8 mouse cellular contexts compared by ENCODE assay signal in genomic region chr5:30587681-30588300, GRCm38 (mm10). TPM values are rescaled to one million over a fixed set of nuclear protein-coding genes. Genes with fewer than 3 reads are reported as not detected.
DNase-seq lines count a peak whose midpoint lies in the region; ATAC-seq and TF ChIP-seq lines count a peak whose summit lies in the region.

Kcnk3 (plus strand) TSS chr5:30588170.

- ATAC-seq in G1E (ENCODE audit: extremely low read depth, insufficient number of reproducible peaks, low FRiP score, poor library complexity, severe bottlenecking), result no peak
- peak; percentile 78 for ATAC-seq in heart, postnatal 0 days (ENCODE audit: insufficient read depth, low read depth)
- ATAC-seq in lung, embryonic 16.5 days (ENCODE audit: low read depth), result peak; percentile 84
- no peak for ATAC-seq in inflammation-experienced regulatory T-cells, adult 6 months

- H3K27ac ChIP-seq in forebrain, embryonic 10.5 days, result 0 out of 2 replicates have a peak within 1 kb of the TSS, but pooled peaks have one; percentile 17
- H3K27ac ChIP-seq in heart, postnatal 0 days (ENCODE audit: low read depth), result peak within 1 kb of the TSS; percentile 89
- H3K27ac ChIP-seq in lung, embryonic 16.5 days (ENCODE audit: low read length), result peak within 1 kb of the TSS; percentile 62

- H3K36me3 ChIP-seq in G1E (replicated peaks), result no peaks in the 10 kb centered on the region
- H3K36me3 ChIP-seq in forebrain, embryonic 10.5 days (replicated peaks), result no peaks in the 10 kb centered on the region
- no peaks in the 10 kb centered on the region for H3K36me3 ChIP-seq in heart, postnatal 0 days (replicated peaks; ENCODE audit: control insufficient read depth, insufficient read depth, low read length)
- no peaks in the 10 kb centered on the region for H3K36me3 ChIP-seq in lung, embryonic 16.5 days (ENCODE audit: control insufficient read depth, insufficient read depth, low read length)

- WGBS in forebrain, embryonic 10.5 days, result under 1% methylated on average over 47 of the region's 54 CpGs
- WGBS in heart, postnatal 0 days, result 0% methylated on average over 12 of the region's 54 CpGs
- WGBS in lung, embryonic 16.5 days, result 0% methylated on average over 11 of the region's 54 CpGs

- H3K4me1 ChIP-seq in G1E (ENCODE audit: insufficient read depth, low read depth, low read length), result no peaks in the 10 kb centered on the region
- H3K4me1 ChIP-seq in forebrain, embryonic 10.5 days, result peaks cover 23% of the 10 kb centered on the region
- peaks cover 46% of the 10 kb centered on the region for H3K4me1 ChIP-seq in heart, postnatal 0 days (ENCODE audit: control insufficient read depth, insufficient read depth)
- H3K4me1 ChIP-seq in lung, embryonic 16.5 days (replicated peaks; ENCODE audit: control insufficient read depth, insufficient read depth, low read length), result peaks cover 22% of the 10 kb centered on the region

- H3K9ac ChIP-seq in heart, postnatal 0 days (replicated peaks; ENCODE audit: low read depth, low read length), result peak within 1 kb of the TSS; percentile 50
- peak within 1 kb of the TSS; percentile 67 for H3K9ac ChIP-seq in lung, embryonic 16.5 days (ENCODE audit: low read length)

- peak within 1 kb of the TSS; percentile 86 for H3K4me2 ChIP-seq in heart, postnatal 0 days (ENCODE audit: low read depth, low read length)
- H3K4me2 ChIP-seq in lung, embryonic 16.5 days (ENCODE audit: low read depth, low read length), result peak within 1 kb of the TSS; percentile 83

- DNase-seq in G1E (ENCODE audit: low spot score), result no peak
- peak; percentile 60 to 82 for DNase-seq in adrenal gland, postnatal 4 days (ENCODE audit: low spot score in 2 of 2)
- peak; percentile 42 for DNase-seq in forebrain, embryonic 10.5 days (ENCODE audit: extremely low spot score, low spot score)
- DNase-seq in heart, postnatal 0 days (ENCODE audit: low spot score), result peak; percentile 63
- peak; percentile 66 to 88 for DNase-seq in kidney, postnatal 36 days
- peak; percentile 18 for DNase-seq in retina, embryonic 14.5 days (ENCODE audit: low spot score)

- peaks cover 3% of the 10 kb centered on the region; the same call in 1 of the 2 replicates for H3K9me3 ChIP-seq in G1E (replicated peaks)
- no peaks in the 10 kb centered on the region for H3K9me3 ChIP-seq in forebrain, embryonic 10.5 days
- H3K9me3 ChIP-seq in heart, postnatal 0 days (replicated peaks; ENCODE audit: control insufficient read depth, low read length), result no peaks in the 10 kb centered on the region
- no peaks in the 10 kb centered on the region for H3K9me3 ChIP-seq in lung, embryonic 16.5 days (ENCODE audit: control insufficient read depth, low read length)

- TF ChIP-seq EP300 in heart, postnatal 0 days (IDR thresholded peaks at IDR 0.05; ENCODE audit: low read depth), result no peak

- H3K27me3 ChIP-seq in G1E (ENCODE audit: insufficient read depth, low read length), result peaks cover 7% of the 10 kb centered on the region
- H3K27me3 ChIP-seq in forebrain, embryonic 10.5 days (ENCODE audit: poor library complexity, severe bottlenecking), result peaks cover 78% of the 10 kb centered on the region
- peaks cover 21% of the 10 kb centered on the region; the same call in 1 of the 2 replicates for H3K27me3 ChIP-seq in heart, postnatal 0 days (ENCODE audit: control insufficient read depth, insufficient read depth, low read length)
- H3K27me3 ChIP-seq in lung, embryonic 16.5 days (ENCODE audit: control insufficient read depth, insufficient read depth, low read depth, low read length), result peaks cover 23% of the 10 kb centered on the region

- 0 out of 2 replicates have a peak within 1 kb of the TSS, but pooled peaks have one; percentile 23 for H3K4me3 ChIP-seq in G1E (ENCODE audit: low read depth, low read length)
- peak within 1 kb of the TSS; percentile 61 for H3K4me3 ChIP-seq in forebrain, embryonic 10.5 days
- peak within 1 kb of the TSS; percentile 61 for H3K4me3 ChIP-seq in heart, postnatal 0 days (ENCODE audit: low read depth, low read length)
- H3K4me3 ChIP-seq in lung, embryonic 16.5 days (ENCODE audit: low read length), result peak within 1 kb of the TSS; percentile 62

- no peak for TF ChIP-seq CTCF in G1E (IDR thresholded peaks at IDR 0.05; ENCODE audit: low read depth, low read length)
- no peak for TF ChIP-seq CTCF in heart, postnatal 0 days (IDR thresholded peaks at IDR 0.05; ENCODE audit: low read depth)

RNA-seq across cellular contexts. Expression of gene Kcnk3, which starts in this region (rescaled TPM):
- total RNA-seq in G1E (2014; fragmentation: Nextera tagmentation) (not detected in 2 replicates), G1E (2017) (0.06 and 0.16 TPM in 2 replicates)
- polyA plus RNA-seq in G1E (2012), result not detected in 2 replicates
- total RNA-seq in adrenal gland, postnatal 4 days (2021), result 100 to 1,000 TPM; 684 to 719 TPM
- 0.05 and 0.14 TPM in 2 replicates for polyA plus RNA-seq in forebrain, embryonic 10.5 days (2016; fragmentation: Nextera tagmentation; extraction: Ambion mirVana)
- total RNA-seq in heart, postnatal 0 days (2014; rRNA removed; ENCODE audit: low replicate concordance), result 55.5 and 70.0 TPM in 2 replicates
- 36.4 and 45.3 TPM in 2 replicates for polyA plus RNA-seq in heart, postnatal 0 days (2015; fragmentation: Nextera tagmentation; extraction: Ambion mirVana)
- 11.3 and 15.3 TPM in 2 replicates for polyA plus RNA-seq in lung, embryonic 16.5 days (2015; fragmentation: Nextera tagmentation; extraction: Ambion mirVana)
- under 1 TPM in 1 of 3 experiments, not detected in 2; 0.09 TPM for polyA plus RNA-seq in inflammation-experienced regulatory T-cells, adult 6 months (2017; shearing (Covaris generic))

Comparison
In these comparisons a context has a peak if more than half of its experiments do, and no peak if none do; other contexts are left out.
1. RNA of gene Kcnk3 (total RNA-seq): 684 to 719 TPM in adrenal gland, postnatal 4 days and 55.5 to 70.0 TPM in heart, postnatal 0 days; 0.06 to 0.16 TPM in G1E; every median in the first group is over 10 times any median in the second.
2. RNA of gene Kcnk3 (polyA plus RNA-seq): 36.4 to 45.3 TPM in heart, postnatal 0 days and 11.3 to 15.3 TPM in lung, embryonic 16.5 days; 0.05 to 0.14 TPM in forebrain, embryonic 10.5 days, 0.09 TPM in inflammation-experienced regulatory T-cells, adult 6 months and not detected in G1E; every median in the first group is over 10 times any median in the second.
3. Peak in DNase-seq, H3K4me3 ChIP-seq and H3K27ac ChIP-seq in forebrain, embryonic 10.5 days; RNA of the gene not detected or under 1 TPM.
4. ATAC-seq: peak in heart, postnatal 0 days (single experiment) and lung, embryonic 16.5 days (single experiment); none in G1E (single experiment) and inflammation-experienced regulatory T-cells, adult 6 months (single experiment).
5. H3K27ac ChIP-seq: peak in every context shown above with its lines; median percentile 89 in heart, postnatal 0 days; 62 in lung, embryonic 16.5 days; 17 in forebrain, embryonic 10.5 days.
6. Peak in every context shown above with its lines, with median percentiles within 50 percentile points of each other: H3K4me3 ChIP-seq.